Mouse (Mus musculus) forebrain, embryonic 13.5 days (tissue): ENCODE data around the gene Rnf10. TPM values are rescaled to one million over a fixed set of nuclear protein-coding genes. Genes with fewer than 3 reads are reported as not detected.

Source experiments
- ATAC-seq: fragments of 200-750 bp; cut with Nextera tagmentation; 2 replicates; pipeline ENCODE4 v1.8.0; 2017
- H3K27ac ChIP-seq: fragments of 300-500 bp; sonication (generic); 2 replicates; pipeline ENCODE4 v1.5.1; 2015; ENCODE audit warnings: inconsistent platforms, mild to moderate bottlenecking, moderate library complexity
- H3K27me3 ChIP-seq: fragments of 300-500 bp; sonication (generic); 2 replicates; pipeline ENCODE4 v1.6.1; 2015; ENCODE audit warnings: mild to moderate bottlenecking, inconsistent platforms
- H3K36me3 ChIP-seq: fragments of 300-500 bp; sonication (generic); 2 replicates; pipeline ENCODE4 v1.6.1; 2015; ENCODE audit warnings: mild to moderate bottlenecking, inconsistent platforms; ENCODE audit not compliant: poor library complexity, severe bottlenecking
- H3K4me1 ChIP-seq: fragments of 300-500 bp; sonication (generic); 2 replicates; pipeline ENCODE4 v1.6.1; 2015; ENCODE audit warnings: inconsistent platforms
- H3K4me2 ChIP-seq: fragments of 300-500 bp; sonication (generic); 2 replicates; pipeline ENCODE4 v1.6.1; 2015; ENCODE audit warnings: inconsistent platforms, mild to moderate bottlenecking, moderate library complexity
- H3K4me3 ChIP-seq: fragments of 300-500 bp; sonication (generic); 2 replicates; pipeline ENCODE4 v1.5.1; 2015; ENCODE audit warnings: mild to moderate bottlenecking, inconsistent platforms
- H3K9ac ChIP-seq: fragments of 300-500 bp; sonication (generic); 2 replicates; pipeline ENCODE4 v1.6.1; 2015; ENCODE audit warnings: mild to moderate bottlenecking, inconsistent platforms
- H3K9me3 ChIP-seq: fragments of 300-500 bp; sonication (generic); replicated peaks from 2 replicates; pipeline ENCODE4 v1.6.1; 2016; ENCODE audit warnings: inconsistent platforms
- WGBS: fragments of 180-500 bp; shearing (Covaris S2); methylation state at CpG from one replicate; pipeline ENCODE4 v1.1.7; 2015; 5-methylcytosine and 5-hydroxymethylcytosine counted together
- polyA plus RNA-seq: library from polyadenylated mRNA; unstranded; fragments of >200 nt; fragmentation: Nextera tagmentation; extraction: Ambion mirVana; gene quantifications from 2 replicates; pipeline ENCODE4 v1.2.1, GENCODE M21; 2015

Rnf10 gene
- polyA plus RNA-seq, 1 experiment from 2014 or later: 134 TPM

- no peaks in the 10 kb centered on the region for H3K36me3 ChIP-seq
- 61% methylated on average over 5 of the region's 5 CpGs for WGBS
- no peak overlapping the region for H3K4me2 ChIP-seq
- no peak overlapping the region for H3K27ac ChIP-seq
- H3K27me3 ChIP-seq: 0 out of 2 replicates have a peak, but pooled peaks cover 3% of the 10 kb centered on the region
- no peak overlapping the region for H3K9ac ChIP-seq
- H3K4me1 ChIP-seq: peaks cover 22% of the 10 kb centered on the region
- H3K4me3 ChIP-seq: no peak overlapping the region
- no peaks in the 10 kb centered on the region for H3K9me3 ChIP-seq
- ATAC-seq: no peak
Observed at GRCm38 (mm10) chr5:115207244-115207643, 65.5 kb downstream of the Rnf10 start.

GRCm38 (mm10) chr5:115204562-115205311, 68.0 kb downstream of the Rnf10 start:
- ATAC-seq: peak; percentile 88
- Histone ChIP-seq H3K4me1 (peaks cover 22% of the 10 kb centered on the region), H3K27ac (peak overlapping the region; percentile 80), H3K9me3 (no peaks in the 10 kb centered on the region), H3K27me3 (0 out of 2 replicates have a peak, but pooled peaks cover 3% of the 10 kb centered on the region), H3K9ac (peak overlapping the region; percentile 56), H3K4me3 (peak overlapping the region; percentile 24), H3K36me3 (no peaks in the 10 kb centered on the region), H3K4me2 (peak overlapping the region; percentile 56)
- 5% methylated on average over 31 of the region's 31 CpGs for WGBS

DNA sequence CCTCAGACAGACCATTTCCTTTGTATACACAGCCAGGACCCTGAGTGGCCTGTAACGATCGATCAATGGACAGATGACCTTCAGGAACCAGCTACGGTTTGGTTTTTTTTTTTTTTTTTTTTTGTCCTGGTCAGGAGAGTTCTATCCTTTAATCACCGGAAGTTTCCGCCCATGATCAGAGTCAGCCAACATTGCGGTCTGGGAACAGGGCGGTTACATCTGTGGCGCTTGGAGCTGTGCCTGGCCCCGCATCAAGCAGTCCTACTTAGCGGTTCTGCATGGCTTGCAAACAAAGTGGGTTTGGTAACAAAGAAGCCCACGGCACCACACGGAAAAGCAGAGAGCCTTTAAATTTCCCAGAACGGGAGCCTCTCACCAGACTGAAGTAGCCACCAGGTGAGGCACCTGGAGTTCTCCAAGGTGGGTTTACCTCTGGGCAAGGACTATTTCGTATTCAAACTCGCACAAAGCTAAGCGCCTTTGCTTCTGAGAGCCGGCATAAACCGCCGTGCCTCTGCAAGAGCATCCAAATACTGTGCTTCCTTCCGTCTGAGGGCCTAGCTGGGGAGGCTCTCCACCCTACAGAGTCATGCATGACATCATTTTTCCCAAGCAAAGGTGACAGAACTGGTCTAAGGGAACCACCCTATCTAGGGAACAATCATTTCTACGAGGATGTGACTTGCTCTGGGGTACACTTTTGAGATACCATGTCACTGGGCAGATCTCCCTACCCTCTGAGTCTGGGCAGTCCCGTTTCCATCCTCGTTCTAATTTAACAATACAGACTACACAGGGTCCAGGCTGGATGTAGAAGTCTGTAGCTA, 68.8 kb downstream of the Rnf10 start:
- Histone ChIP-seq H3K4me1 (peaks cover 22% of the 10 kb centered on the region), H3K4me2 (peak overlapping the region; percentile 56), H3K9ac (peak overlapping the region; percentile 56), H3K36me3 (no peaks in the 10 kb centered on the region), H3K27me3 (0 out of 2 replicates have a peak, but pooled peaks cover 3% of the 10 kb centered on the region), H3K27ac (peak overlapping the region; percentile 80), H3K4me3 (peak overlapping the region; percentile 24), H3K9me3 (no peaks in the 10 kb centered on the region)
- peak; percentile 73 for ATAC-seq
- 14% methylated on average over 23 of the region's 23 CpGs for WGBS

DNA sequence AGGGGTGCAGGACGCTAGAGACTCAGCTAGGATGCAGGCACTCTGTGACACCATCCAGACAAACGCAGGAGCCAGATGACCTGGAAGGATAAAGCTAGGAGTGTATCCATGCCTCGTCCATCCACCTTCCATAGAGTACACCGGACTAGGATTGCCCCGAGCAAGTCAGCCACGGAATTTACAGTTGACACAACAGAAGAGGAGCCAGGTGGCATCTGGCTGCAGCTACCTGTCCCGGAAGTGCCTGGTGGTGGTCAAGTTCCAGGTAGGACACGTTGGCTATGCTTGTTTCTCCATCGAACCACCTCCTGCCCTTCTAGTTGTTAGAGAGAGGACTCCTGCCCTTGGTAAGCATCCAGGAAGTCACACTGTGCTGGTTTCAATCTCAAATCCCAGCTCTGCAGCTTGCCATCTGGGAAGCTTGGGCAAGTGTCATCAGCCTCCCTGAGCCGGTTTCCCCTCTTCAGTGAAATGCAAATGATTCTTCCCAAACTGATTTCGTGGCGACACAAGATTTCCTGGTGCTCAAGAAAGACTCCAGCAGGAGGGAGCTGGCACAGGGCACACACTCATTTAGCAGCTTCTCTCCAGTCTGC, 78.0 kb downstream of the Rnf10 start:
- peak overlapping the region; percentile 52 for H3K27ac ChIP-seq
- H3K4me1 ChIP-seq: peaks cover 34% of the 10 kb centered on the region
- peak overlapping the region; percentile 67 for H3K4me3 ChIP-seq
- peak overlapping the region; percentile 81; the same call in 1 of the 2 replicates for H3K9ac ChIP-seq
- peaks cover 49% of the 10 kb centered on the region for H3K27me3 ChIP-seq
- no peaks in the 10 kb centered on the region for H3K9me3 ChIP-seq
- no peaks in the 10 kb centered on the region for H3K36me3 ChIP-seq
- peak overlapping the region; percentile 100 for H3K4me2 ChIP-seq
- WGBS: 6% methylated on average over 12 of the region's 12 CpGs
- ATAC-seq: 0 out of 2 replicates have a peak, but pooled peaks have one; percentile 11

GRCm38 (mm10) chr5:115193669-115194625, 78.8 kb downstream of the Rnf10 start, which contains the start of gene Cabp1:
TSS of gene Cabp1 (minus strand) at chr5:115194381.
- ATAC-seq: peak; percentile 74
- WGBS: under 1% methylated on average over 55 of the region's 116 CpGs
- peak within 1 kb of the TSS; percentile 100 for H3K4me2 ChIP-seq
- H3K9ac ChIP-seq: peak within 1 kb of the TSS; percentile 81
- no peaks in the 10 kb centered on the region for H3K9me3 ChIP-seq
- peaks cover 34% of the 10 kb centered on the region for H3K4me1 ChIP-seq
- H3K27ac ChIP-seq: peak within 1 kb of the TSS; percentile 52
- H3K4me3 ChIP-seq: peak within 1 kb of the TSS; percentile 67
- H3K36me3 ChIP-seq: no peaks in the 10 kb centered on the region
- peaks cover 51% of the 10 kb centered on the region for H3K27me3 ChIP-seq

DNA sequence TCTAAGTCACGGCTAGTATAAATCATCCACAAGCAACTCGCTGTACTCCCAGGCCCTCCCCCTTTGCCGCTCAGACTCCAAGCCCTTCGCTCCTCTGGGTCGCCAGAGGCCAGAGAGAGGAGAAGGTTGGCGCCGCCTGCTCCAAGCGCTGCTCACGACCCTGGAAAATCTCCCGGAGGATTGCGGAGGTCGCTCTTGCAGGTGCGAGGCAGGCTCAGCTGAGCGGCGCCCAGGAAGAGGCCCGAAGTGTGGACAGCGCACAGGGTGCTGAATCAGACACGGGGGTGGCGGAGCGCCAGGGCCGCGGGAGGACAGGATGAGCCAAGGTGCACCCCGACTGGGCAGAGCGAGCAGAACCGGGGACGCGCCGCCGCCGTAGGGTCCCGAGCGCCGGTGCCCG, 79.5 kb downstream of the Rnf10 start:
- Histone ChIP-seq H3K9me3 (no peaks in the 10 kb centered on the region), H3K4me1 (peaks cover 34% of the 10 kb centered on the region), H3K4me2 (peak overlapping the region; percentile 100), H3K27me3 (peaks cover 51% of the 10 kb centered on the region), H3K36me3 (no peaks in the 10 kb centered on the region), H3K4me3 (peak overlapping the region; percentile 67), H3K27ac (no peak overlapping the region), H3K9ac (peak overlapping the region; percentile 81)
- under 1% methylated on average over 34 of the region's 34 CpGs for WGBS
- peak; percentile 25; the same call in 1 of the 2 replicates for ATAC-seq

DNA sequence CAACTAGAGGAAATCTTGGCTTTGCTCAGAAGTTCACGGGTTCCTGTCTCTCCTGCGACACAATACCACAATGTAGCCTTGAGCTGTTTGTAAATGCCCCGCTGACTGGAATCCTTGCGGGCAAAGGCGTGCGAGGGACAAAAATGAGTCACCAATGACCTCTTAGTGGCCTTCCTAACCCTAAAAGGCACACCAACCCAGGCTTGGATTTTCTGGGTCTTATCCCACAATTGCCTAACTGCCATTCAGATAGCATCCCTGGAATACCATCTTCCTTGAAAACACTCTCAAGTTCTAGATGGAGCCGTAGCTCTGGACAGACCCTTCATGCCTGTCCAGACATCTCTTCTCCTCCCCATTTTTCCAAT, 79.9 kb downstream of the Rnf10 start:
- Histone ChIP-seq H3K4me3 (peak overlapping the region; percentile 67), H3K36me3 (no peaks in the 10 kb centered on the region), H3K27ac (no peak overlapping the region), H3K27me3 (peaks cover 51% of the 10 kb centered on the region), H3K9me3 (no peaks in the 10 kb centered on the region), H3K9ac (peak overlapping the region; percentile 81; the same call in 1 of the 2 replicates), H3K4me1 (peaks cover 35% of the 10 kb centered on the region), H3K4me2 (peak overlapping the region; percentile 100)
- no peak for ATAC-seq
- WGBS: 12% methylated on average over 7 of the region's 7 CpGs

DNA sequence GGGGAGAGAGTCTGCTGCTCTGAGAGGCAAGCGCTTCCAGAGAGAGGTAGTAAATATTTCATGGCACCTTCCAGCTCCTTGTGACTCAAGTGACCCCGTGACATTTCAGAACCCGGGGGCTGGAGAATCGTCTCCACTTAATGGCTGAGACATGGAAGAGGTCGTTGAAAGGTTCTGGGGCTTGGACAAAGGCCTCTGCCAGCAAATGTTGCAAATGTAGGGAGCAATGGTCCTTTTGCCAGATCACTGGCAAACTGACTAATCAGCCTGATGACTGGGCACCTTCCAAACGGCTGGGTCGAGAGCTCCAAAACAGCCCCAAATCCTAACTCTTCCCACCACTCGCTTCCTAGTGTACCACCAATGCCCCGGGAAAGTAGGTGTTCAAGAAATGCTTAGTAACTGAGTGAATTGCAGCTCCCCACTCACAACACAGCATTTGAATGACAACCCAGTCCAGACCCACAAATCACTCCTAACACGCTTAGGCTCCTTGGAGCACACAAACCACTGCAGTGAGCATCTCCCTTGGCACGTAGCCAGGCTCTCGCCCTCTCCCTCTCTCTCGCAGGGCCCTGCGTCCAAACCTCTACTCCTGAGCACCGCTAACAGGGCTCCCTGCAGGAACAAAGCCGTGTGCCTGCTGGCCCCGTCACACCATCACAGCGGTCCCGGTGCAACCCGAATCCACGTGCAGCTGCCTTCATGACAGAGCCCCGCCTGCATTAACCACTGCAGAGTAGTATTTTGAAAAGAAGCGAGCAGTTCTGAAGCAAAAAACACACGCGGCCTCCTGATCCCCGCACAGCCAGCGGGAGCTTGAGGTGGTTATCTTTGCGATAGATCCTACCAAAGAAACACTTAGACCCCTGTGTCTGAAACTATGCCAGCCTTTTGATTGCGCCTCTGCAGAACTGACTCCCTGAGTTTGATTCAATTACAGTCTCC, 80.5 kb downstream of the Rnf10 start:
- peaks cover 42% of the 10 kb centered on the region for H3K4me1 ChIP-seq
- WGBS: 9% methylated on average over 29 of the region's 29 CpGs
- H3K9me3 ChIP-seq: no peaks in the 10 kb centered on the region
- no peak for ATAC-seq
- H3K27ac ChIP-seq: no peak overlapping the region
- peaks cover 51% of the 10 kb centered on the region for H3K27me3 ChIP-seq
- H3K4me3 ChIP-seq: peak overlapping the region; percentile 67
- H3K36me3 ChIP-seq: no peaks in the 10 kb centered on the region
- peak overlapping the region; percentile 100 for H3K4me2 ChIP-seq
- H3K9ac ChIP-seq: peak overlapping the region; percentile 81
